Mouse (Mus musculus) MEL (cell line): ENCODE results near the gene Ube2r2. TPM values are rescaled to one million over a fixed set of nuclear protein-coding genes. Genes with fewer than 3 reads are reported as not detected.

ENCODE experiments used
- DNase-seq: peaks from one replicate; pipeline ENCODE4 v3.0.0; 2011; ENCODE audit warnings: low read depth, low spot score
- H3K27ac ChIP-seq: 2 replicates; pipeline ENCODE4 v1.5.1; 2012; ENCODE audit warnings: low read depth, mild to moderate bottlenecking, control low read depth, low read length, moderate library complexity; ENCODE audit not compliant: control insufficient read depth
- H3K27me3 ChIP-seq, 2 experiments: fragments of 150-350 bp in 1 of 2; sonication (generic) in 1 of 2; 2 replicates each; pipeline ENCODE4 v1.6.1; 2012; ENCODE audit warnings: low read length in 2 of 2, mild to moderate bottlenecking in 2 of 2, improper control_type of control experiment in 1 of 2, moderate library complexity in 1 of 2; ENCODE audit not compliant: insufficient read depth in 2 of 2, control insufficient read depth in 1 of 2
- H3K36me3 ChIP-seq, 2 experiments: 2 replicates each; pipeline ENCODE4 v1.6.1; 2012 to 2014; ENCODE audit warnings: low read length in 2 of 2, improper control_type of control experiment in 1 of 2, inconsistent platforms in 1 of 2, mild to moderate bottlenecking in 1 of 2; ENCODE audit not compliant: insufficient read depth in 2 of 2, control insufficient read depth in 1 of 2
- H3K4me1 ChIP-seq, 2 experiments: fragments of 150-350 bp in 1 of 2; sonication (generic) in 1 of 2; 2 replicates each; pipeline ENCODE4 v1.6.1; 2012; ENCODE audit warnings: low read length in 2 of 2, improper control_type of control experiment in 1 of 2, mild to moderate bottlenecking in 1 of 2; ENCODE audit not compliant: insufficient read depth in 2 of 2, control insufficient read depth in 1 of 2
- H3K4me3 ChIP-seq, 2 experiments: fragments of 150-350 bp in 1 of 2; sonication (generic) in 1 of 2; 2 replicates each; pipeline ENCODE4 v1.5.1; 2012; ENCODE audit warnings: low read depth in 2 of 2, low read length in 2 of 2, mild to moderate bottlenecking in 2 of 2, moderate library complexity in 2 of 2, control low read depth in 1 of 2, improper control_type of control experiment in 1 of 2; ENCODE audit not compliant: control insufficient read depth in 1 of 2, insufficient read depth in 1 of 2
- H3K79me2 ChIP-seq: 2 replicates; pipeline ENCODE4 v1.6.1; 2012; ENCODE audit warnings: mild to moderate bottlenecking, low read length, moderate library complexity; ENCODE audit not compliant: control insufficient read depth, poor library complexity, insufficient read depth
- H3K9ac ChIP-seq: 2 replicates; pipeline ENCODE4 v1.6.1; 2012; ENCODE audit warnings: low read depth, mild to moderate bottlenecking, control low read depth, low read length, moderate library complexity; ENCODE audit not compliant: control insufficient read depth, poor library complexity, severe bottlenecking
- H3K9me3 ChIP-seq: fragments of 150-350 bp; sonication (generic); replicated peaks from 2 replicates; pipeline ENCODE4 v1.6.1; 2012; ENCODE audit warnings: mild to moderate bottlenecking, low read length, improper control_type of control experiment, moderate library complexity; ENCODE audit not compliant: insufficient read depth
- BHLHE40 ChIP-seq: IDR thresholded peaks from 2 replicates; pipeline ENCODE4 v1.6.1; 2012; ENCODE audit warnings: low read depth, mild to moderate bottlenecking, inconsistent platforms, low read length, improper control_type of control experiment, borderline replicate concordance
- CHD1 ChIP-seq: IDR thresholded peaks from 2 replicates; pipeline ENCODE4 v1.6.1; 2012; ENCODE audit warnings: low read depth, mild to moderate bottlenecking, inconsistent platforms, low read length, improper control_type of control experiment
- CTCF ChIP-seq, 3 experiments: IDR thresholded peaks in 2 of 3; conservative IDR thresholded peaks in 1 of 3; 2 replicates each; pipeline ENCODE4 v1.5.1; 2011 to 2012; ENCODE audit warnings: low read length in 3 of 3, low read depth in 2 of 3, mild to moderate bottlenecking in 2 of 3, improper control_type of control experiment in 1 of 3, inconsistent platforms in 1 of 3, mixed read lengths in 1 of 3, moderate library complexity in 1 of 3; ENCODE audit not compliant: control insufficient read depth in 1 of 3, insufficient read depth in 1 of 3, poor library complexity in 1 of 3, severe bottlenecking in 1 of 3
- ELF1 ChIP-seq: IDR thresholded peaks from 2 replicates; pipeline ENCODE4 v1.6.1; 2014; ENCODE audit warnings: low read depth, mild to moderate bottlenecking, inconsistent platforms, low read length, improper control_type of control experiment, moderate library complexity
- EP300 ChIP-seq, 2 experiments: IDR thresholded peaks; 2 replicates each; pipeline ENCODE4 v1.6.1; 2011; ENCODE audit warnings: improper control_type of control experiment in 2 of 2, low read length in 2 of 2, low read depth in 1 of 2, mild to moderate bottlenecking in 1 of 2
- ETS1 ChIP-seq: IDR thresholded peaks from 2 replicates; pipeline ENCODE4 v1.6.1; 2012; ENCODE audit warnings: low read depth, mild to moderate bottlenecking, inconsistent platforms, low read length, improper control_type of control experiment, moderate library complexity
- GATA1 ChIP-seq: IDR thresholded peaks from 2 replicates; pipeline ENCODE4 v1.6.1; 2011; ENCODE audit warnings: low read depth, low read length, improper control_type of control experiment
- HCFC1 ChIP-seq: IDR thresholded peaks from 2 replicates; pipeline ENCODE4 v1.6.1; 2012; ENCODE audit warnings: low read depth, mild to moderate bottlenecking, inconsistent platforms, low read length, improper control_type of control experiment, moderate library complexity
- JUND ChIP-seq: IDR thresholded peaks from 2 replicates; pipeline ENCODE4 v1.6.1; 2011; ENCODE audit warnings: low read depth, mild to moderate bottlenecking, improper control_type of control experiment, low read length
- KAT2A ChIP-seq: conservative IDR thresholded peaks from 2 replicates; pipeline ENCODE4 v1.6.1; 2012; ENCODE audit warnings: low read depth, low read length, improper control_type of control experiment, inconsistent platforms
- MAFK ChIP-seq: IDR thresholded peaks from 2 replicates; pipeline ENCODE4 v1.6.1; 2011; ENCODE audit warnings: low read depth, mild to moderate bottlenecking, low read length, improper control_type of control experiment, borderline replicate concordance
- MEF2A ChIP-seq: IDR thresholded peaks from 2 replicates; pipeline ENCODE4 v1.6.1; 2014; ENCODE audit warnings: low read depth, mild to moderate bottlenecking, inconsistent platforms, low read length, improper control_type of control experiment; ENCODE audit not compliant: poor library complexity, insufficient replicate concordance, severe bottlenecking; ENCODE audit errors: extremely low read depth
- MXI1 ChIP-seq: IDR thresholded peaks from 2 replicates; pipeline ENCODE4 v1.6.1; 2011; ENCODE audit warnings: mild to moderate bottlenecking, low read depth, low read length, improper control_type of control experiment
- MYB ChIP-seq: IDR thresholded peaks from 2 replicates; pipeline ENCODE4 v1.6.1; 2011; ENCODE audit warnings: mild to moderate bottlenecking, low read depth, low read length, improper control_type of control experiment
- NELFE ChIP-seq: IDR thresholded peaks from 2 replicates; pipeline ENCODE4 v1.6.1; 2011; ENCODE audit warnings: low read depth, low read length, improper control_type of control experiment
- POLR2AphosphoS5 ChIP-seq: IDR thresholded peaks from 2 replicates; pipeline ENCODE4 v1.6.1; 2012; ENCODE audit warnings: low read depth, borderline replicate concordance, mild to moderate bottlenecking, inconsistent platforms, low read length, moderate library complexity, mixed read lengths
- RAD21 ChIP-seq: IDR thresholded peaks from 2 replicates; pipeline ENCODE4 v1.6.1; 2011; ENCODE audit warnings: mild to moderate bottlenecking, low read depth, low read length, improper control_type of control experiment
- SIN3A ChIP-seq: IDR thresholded peaks from 2 replicates; pipeline ENCODE4 v1.6.1; 2012; ENCODE audit warnings: low read length, improper control_type of control experiment, inconsistent platforms
- TBP ChIP-seq: IDR thresholded peaks from 2 replicates; pipeline ENCODE4 v1.8.0; 2011; ENCODE audit warnings: low read depth, low read length, improper control_type of control experiment
- USF1 ChIP-seq: IDR thresholded peaks from 2 replicates; pipeline ENCODE4 v1.6.1; 2014; ENCODE audit warnings: low read depth, mild to moderate bottlenecking, inconsistent platforms, low read length, improper control_type of control experiment, moderate library complexity
- USF2 ChIP-seq, 2 experiments: IDR thresholded peaks; 2 replicates each; pipeline ENCODE4 v1.6.1; 2011 to 2012; ENCODE audit warnings: improper control_type of control experiment in 2 of 2, low read length in 2 of 2, borderline replicate concordance in 1 of 2, inconsistent platforms in 1 of 2, low read depth in 1 of 2, mild to moderate bottlenecking in 1 of 2; ENCODE audit not compliant: insufficient read depth in 1 of 2
- ZC3H11A ChIP-seq: IDR thresholded peaks from 2 replicates; pipeline ENCODE4 v1.6.1; 2012; ENCODE audit warnings: low read depth, mild to moderate bottlenecking, inconsistent platforms, low read length, improper control_type of control experiment
- ZKSCAN1 ChIP-seq: IDR thresholded peaks from 2 replicates; pipeline ENCODE4 v1.6.1; 2012; ENCODE audit warnings: low read depth, mild to moderate bottlenecking, inconsistent platforms, low read length, improper control_type of control experiment, moderate library complexity
- ZMIZ1 ChIP-seq: IDR thresholded peaks from 2 replicates; pipeline ENCODE4 v1.6.1; 2012; ENCODE audit warnings: low read depth, mild to moderate bottlenecking, inconsistent platforms, low read length, improper control_type of control experiment, moderate library complexity
- ZNF384 ChIP-seq: IDR thresholded peaks from 2 replicates; pipeline ENCODE4 v1.6.1; 2012; ENCODE audit warnings: low read depth, mild to moderate bottlenecking, inconsistent platforms, low read length, improper control_type of control experiment
- polyA plus RNA-seq, 2 experiments: library from polyadenylated mRNA; stranded (reverse) in 1 of 2; unstranded in 1 of 2; fragments of >175 nt in 1 of 2; fragments of >200 nt in 1 of 2; gene quantifications; 2 replicates each; pipeline versions ENCODE4 v1.2.1 to v1.2.4; 2012; ENCODE audit warnings: low replicate concordance in 2 of 2, low read depth in 1 of 2; ENCODE audit not compliant: insufficient read length in 2 of 2, insufficient read depth in 1 of 2, missing spikeins in 1 of 2
- total RNA-seq: library from RNA; depleted of rRNA; stranded (reverse); fragments of 300-350 nt; gene quantifications from 2 replicates; pipeline ENCODE4 v1.2.3, GENCODE M21; 2012

Gene Ube2r2
- total and polyA plus RNA-seq, 3 experiments: 24.5 to 94.1 (median 70.1) TPM

DNA sequence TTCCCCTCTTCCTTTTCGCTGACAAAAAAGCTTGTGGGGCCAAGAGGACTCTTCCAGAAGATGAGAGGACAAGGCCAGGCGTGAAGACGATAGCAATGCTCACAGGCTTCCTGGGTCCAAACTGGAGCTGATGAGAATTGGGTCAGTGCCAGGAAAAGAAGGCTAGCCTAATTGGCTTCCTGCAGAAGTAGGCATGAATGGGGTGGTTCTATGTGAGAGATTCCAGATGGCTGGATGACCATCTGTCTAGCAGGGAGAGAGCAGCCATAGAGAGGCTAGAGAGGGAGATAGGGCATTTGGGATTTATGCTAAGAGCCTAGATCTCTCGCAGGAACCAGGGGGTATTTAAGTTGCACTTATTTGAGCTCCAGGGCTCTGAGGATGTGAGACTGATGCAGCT is 28.1 kb upstream of the Ube2r2 start:
- H3K9ac ChIP-seq: no peak overlapping the region
- H3K27ac ChIP-seq: no peak overlapping the region
- no peak for DNase-seq
- no peak for TF ChIP-seq RAD21
- TF ChIP-seq ZMIZ1: no peak
- no peak for TF ChIP-seq POLR2AphosphoS5
- TF ChIP-seq MEF2A: no peak
- no peak for TF ChIP-seq CTCF (IDR thresholded peaks at IDR 0.05 in 2 of 3, conservative IDR thresholded peaks at IDR 0.05 in 1 of 3; ENCODE audit: control insufficient read depth in 1 of 3, insufficient read depth in 1 of 3, low read depth in 2 of 3, low read length in 3 of 3, poor library complexity in 1 of 3, severe bottlenecking in 1 of 3)
- no peak for TF ChIP-seq CHD1
- TF ChIP-seq JUND: no peak
- no peak for TF ChIP-seq MAFK
- TF ChIP-seq ELF1: no peak
- TF ChIP-seq ZNF384: no peak
- TF ChIP-seq KAT2A: no peak
- no peak for TF ChIP-seq BHLHE40
- TF ChIP-seq, all 39 proteins: peak for 0
- Histone ChIP-seq H3K27me3 (no peaks in the 10 kb centered on the region), H3K4me1 (peaks cover 3 to 14% of the 10 kb centered on the region in 2 experiments; a peak in 3 of 4 replicates), H3K9me3 (no peaks in the 10 kb centered on the region), H3K36me3 (peaks cover 0 to 8% of the 10 kb centered on the region in 2 experiments; a peak in 2 of 4 replicates), H3K79me2 (no peaks in the 10 kb centered on the region), H3K4me3 (no peak overlapping the region)

DNA sequence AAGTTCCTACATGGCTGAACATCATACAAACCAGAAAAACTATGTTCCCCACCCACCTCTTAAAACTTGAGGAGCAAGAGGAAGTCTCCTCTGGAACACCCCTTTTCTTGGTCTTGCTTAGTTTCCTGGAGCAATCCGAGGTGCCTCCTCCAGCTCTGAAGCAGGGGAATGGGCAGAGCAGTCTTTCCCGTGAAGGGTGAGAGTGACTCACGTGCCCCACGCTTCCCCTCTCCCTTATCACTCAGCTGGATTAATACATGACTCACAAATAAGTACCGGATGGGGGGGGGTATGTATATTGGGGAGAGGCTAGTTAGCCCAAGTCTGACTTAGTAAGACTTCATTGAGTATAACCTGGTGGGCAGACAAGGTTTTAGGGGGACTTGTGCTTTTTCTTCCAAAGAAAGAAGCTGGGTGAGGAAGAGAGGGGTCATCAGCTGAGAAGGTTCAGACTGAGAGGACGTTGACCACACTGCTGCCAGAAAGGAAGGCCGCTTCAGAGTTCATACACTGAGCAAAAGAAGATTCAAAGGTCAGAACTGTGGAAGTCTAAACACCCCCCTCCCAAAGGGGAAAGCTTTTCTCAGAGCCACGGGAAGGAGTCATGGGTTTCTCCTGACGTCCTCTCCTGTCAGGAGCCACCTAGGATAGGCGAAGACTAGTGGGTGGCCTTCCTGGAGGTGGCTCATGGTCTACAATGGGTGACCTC is 26.7 kb upstream of the Ube2r2 start:
- Histone ChIP-seq H3K27ac (0 out of 2 replicates have a peak overlapping the region, but pooled peaks have one; percentile 10), H3K4me1 (peaks cover 3 to 14% of the 10 kb centered on the region in 2 experiments; a peak in 3 of 4 replicates)
- no peak for TF ChIP-seq NELFE
- no peak for TF ChIP-seq POLR2AphosphoS5
- no peak for TF ChIP-seq TBP
- no peak for TF ChIP-seq ZKSCAN1
- no peak for TF ChIP-seq MEF2A
- peak; percentile 58 for TF ChIP-seq USF1
- TF ChIP-seq CHD1: no peak
- TF ChIP-seq MYB: no peak
- TF ChIP-seq GATA1: peak; percentile 60
- peak; percentile 89 for TF ChIP-seq ETS1
- TF ChIP-seq ZC3H11A: no peak
- TF ChIP-seq MXI1: 0 out of 2 replicates have a peak, but pooled peaks have one; percentile 31
- no peak for TF ChIP-seq HCFC1
- no peak for TF ChIP-seq ZNF384
- TF ChIP-seq USF2 (IDR thresholded peaks at IDR 0.05; ENCODE audit: borderline replicate concordance in 1 of 2, insufficient read depth in 1 of 2, low read depth in 1 of 2, low read length in 2 of 2): no peak
- no peak for TF ChIP-seq ZMIZ1
- TF ChIP-seq SIN3A: peak; percentile 46; the same call in 1 of the 2 replicates
- TF ChIP-seq ELF1: no peak
- peak; percentile 19 to 28; a peak in 2 of 4 replicates for TF ChIP-seq EP300 (IDR thresholded peaks at IDR 0.05; ENCODE audit: low read depth in 1 of 2, low read length in 2 of 2)
- peak; percentile 97 for TF ChIP-seq BHLHE40

More for the DNA sequence above, 26.7 kb upstream of the Ube2r2 start:
- peak; percentile 66 for DNase-seq
- no peaks in the 10 kb centered on the region for H3K79me2 ChIP-seq
- peaks cover 0 to 8% of the 10 kb centered on the region in 2 experiments; a peak in 2 of 4 replicates for H3K36me3 ChIP-seq
- H3K4me3 ChIP-seq: peak overlapping the region in 1 of 2 experiments; percentile 13; a peak in 1 of 4 replicates
- H3K27me3 ChIP-seq: no peaks in the 10 kb centered on the region
- H3K9me3 ChIP-seq: no peaks in the 10 kb centered on the region
- peak overlapping the region; percentile 24; the same call in 1 of the 2 replicates for H3K9ac ChIP-seq
